Mouse (Mus musculus) embryonic facial prominence, embryonic 12.5 days (tissue): ENCODE results near the gene Col1a1. TPM values are rescaled to one million over a fixed set of nuclear protein-coding genes. Genes with fewer than 3 reads are reported as not detected.
A peak's percentile ranks its signal among the peaks of the same experiment; 100 is the strongest.

Experiments
- ATAC-seq: fragments of 200-750 bp; cut with Nextera tagmentation; 2 replicates; pipeline ENCODE4 v1.8.0; 2017; ENCODE audit not compliant: insufficient number of reproducible peaks, insufficient read depth, low FRiP score, low TSS enrichment
- H3K27ac ChIP-seq: fragments of 300-500 bp; sonication (generic); 2 replicates; pipeline ENCODE4 v1.5.1; 2016; ENCODE audit warnings: mild to moderate bottlenecking
- H3K27me3 ChIP-seq: fragments of 300-500 bp; sonication (generic); 2 replicates; pipeline ENCODE4 v1.6.1; 2016; ENCODE audit warnings: mild to moderate bottlenecking, moderate library complexity
- H3K36me3 ChIP-seq: fragments of 300-500 bp; sonication (generic); 2 replicates; pipeline ENCODE4 v1.6.1; 2016; ENCODE audit warnings: mild to moderate bottlenecking
- H3K4me1 ChIP-seq: fragments of 300-500 bp; sonication (generic); 2 replicates; pipeline ENCODE4 v1.6.1; 2016
- H3K4me2 ChIP-seq: fragments of 300-500 bp; sonication (generic); replicated peaks from 2 replicates; pipeline ENCODE4 v1.6.1; 2016; ENCODE audit warnings: mild to moderate bottlenecking, moderate library complexity
- H3K4me3 ChIP-seq: fragments of 300-500 bp; sonication (generic); 2 replicates; pipeline ENCODE4 v1.5.1; 2016; ENCODE audit warnings: mild to moderate bottlenecking
- H3K9ac ChIP-seq: fragments of 300-500 bp; sonication (generic); 2 replicates; pipeline ENCODE4 v1.6.1; 2016; ENCODE audit warnings: mild to moderate bottlenecking, moderate library complexity
- H3K9me3 ChIP-seq: fragments of 300-500 bp; sonication (generic); 2 replicates; pipeline ENCODE4 v1.6.1; 2016; ENCODE audit warnings: mild to moderate bottlenecking, moderate library complexity
- WGBS: fragments of 180-500 bp; shearing (Covaris S2); methylation state at CpG from one replicate; pipeline ENCODE4 v1.1.7; 2016; 5-methylcytosine and 5-hydroxymethylcytosine counted together
- polyA plus RNA-seq: library from polyadenylated mRNA; unstranded; fragments of >200 nt; fragmentation: Nextera tagmentation; extraction: Ambion mirVana; gene quantifications from 2 replicates; pipeline ENCODE4 v1.2.1, GENCODE M21; 2016

Col1a1 gene
- polyA plus RNA-seq, 1 experiment from 2014 or later: 623 TPM

DNA sequence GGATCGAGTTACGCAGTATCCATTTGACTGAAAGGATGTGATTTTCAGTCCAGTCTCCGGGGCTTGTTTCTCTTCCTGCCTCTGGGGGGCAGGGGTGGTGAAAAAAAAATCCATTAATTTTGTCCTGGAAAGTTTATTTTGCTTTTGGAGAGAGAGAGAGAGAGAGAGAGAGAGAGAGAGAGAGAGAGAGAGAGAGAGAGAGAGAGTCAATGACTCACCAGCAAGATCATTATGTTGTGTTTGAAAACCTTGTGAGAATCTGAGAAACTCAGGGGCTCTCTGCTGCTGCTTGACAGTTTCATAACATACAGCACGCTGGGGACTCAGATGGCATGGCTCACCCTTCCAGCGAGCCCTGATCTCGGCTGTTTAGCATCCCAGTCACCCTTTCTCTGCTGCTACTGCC, 15.0 kb upstream of the Col1a1 start:
- Histone ChIP-seq H3K27ac (no peak overlapping the region), H3K4me3 (no peak overlapping the region), H3K36me3 (no peaks in the 10 kb centered on the region), H3K4me2 (no peak overlapping the region), H3K9ac (no peak overlapping the region), H3K9me3 (no peaks in the 10 kb centered on the region), H3K4me1 (peaks cover 17% of the 10 kb centered on the region), H3K27me3 (no peaks in the 10 kb centered on the region)
- no peak for ATAC-seq
- WGBS: 30% methylated on average over 6 of the region's 6 CpGs

DNA sequence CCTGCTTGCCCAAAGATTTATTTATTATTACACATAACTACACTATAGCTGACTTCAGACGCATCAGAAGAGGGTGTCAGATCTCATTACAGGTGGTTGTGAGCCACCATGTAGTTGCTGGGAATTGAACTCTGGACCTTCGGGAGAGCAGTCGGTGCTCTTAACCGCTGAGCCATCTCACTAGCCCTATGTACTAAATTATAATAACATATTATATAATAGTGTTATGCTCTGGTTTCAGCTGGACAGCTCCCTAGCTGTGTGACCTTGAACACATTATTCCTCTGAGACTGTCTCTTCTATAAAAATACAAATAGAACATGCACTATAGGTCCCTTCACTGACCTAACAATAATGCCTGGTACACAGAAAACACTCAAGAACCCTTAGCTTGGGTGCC, 11.0 kb upstream of the Col1a1 start:
- no peak overlapping the region for H3K4me2 ChIP-seq
- ATAC-seq: no peak
- 86% methylated on average over 4 of the region's 4 CpGs for WGBS

DNA sequence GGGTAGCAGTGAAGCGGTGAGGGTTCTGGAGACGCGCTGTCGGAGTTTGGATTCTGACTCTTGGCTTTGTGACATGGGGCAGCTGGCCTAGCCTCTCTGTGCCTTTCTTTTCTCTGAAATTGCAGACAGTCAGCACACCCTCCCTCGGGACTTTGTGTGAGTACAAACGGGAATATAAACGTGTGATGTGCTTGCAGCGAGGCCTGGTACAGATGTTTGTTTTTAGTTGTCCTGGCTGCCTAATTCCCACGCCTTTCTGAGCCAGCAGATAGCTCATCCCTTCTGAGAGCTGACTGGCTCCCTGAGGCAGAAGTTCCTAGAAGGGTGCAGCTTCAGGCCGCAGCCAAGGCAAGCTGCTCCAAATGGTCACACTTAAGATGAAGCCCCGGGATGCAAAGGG, 9.6 kb upstream of the Col1a1 start:
- no peak overlapping the region for H3K4me3 ChIP-seq
- H3K9ac ChIP-seq: no peak overlapping the region
- H3K27me3 ChIP-seq: no peaks in the 10 kb centered on the region
- WGBS: 65% methylated on average over 11 of the region's 11 CpGs
- H3K36me3 ChIP-seq: no peaks in the 10 kb centered on the region
- no peak overlapping the region for H3K4me2 ChIP-seq
- no peak overlapping the region for H3K27ac ChIP-seq
- ATAC-seq: no peak
- peaks cover 33% of the 10 kb centered on the region for H3K4me1 ChIP-seq
- H3K9me3 ChIP-seq: no peaks in the 10 kb centered on the region

More for the DNA sequence above, 11.0 kb upstream of the Col1a1 start:
- peaks cover 29% of the 10 kb centered on the region for H3K4me1 ChIP-seq
- no peak overlapping the region for H3K9ac ChIP-seq
- no peaks in the 10 kb centered on the region for H3K36me3 ChIP-seq
- no peak overlapping the region for H3K4me3 ChIP-seq
- no peak overlapping the region for H3K27ac ChIP-seq
- H3K9me3 ChIP-seq: no peaks in the 10 kb centered on the region
- H3K27me3 ChIP-seq: no peaks in the 10 kb centered on the region

DNA sequence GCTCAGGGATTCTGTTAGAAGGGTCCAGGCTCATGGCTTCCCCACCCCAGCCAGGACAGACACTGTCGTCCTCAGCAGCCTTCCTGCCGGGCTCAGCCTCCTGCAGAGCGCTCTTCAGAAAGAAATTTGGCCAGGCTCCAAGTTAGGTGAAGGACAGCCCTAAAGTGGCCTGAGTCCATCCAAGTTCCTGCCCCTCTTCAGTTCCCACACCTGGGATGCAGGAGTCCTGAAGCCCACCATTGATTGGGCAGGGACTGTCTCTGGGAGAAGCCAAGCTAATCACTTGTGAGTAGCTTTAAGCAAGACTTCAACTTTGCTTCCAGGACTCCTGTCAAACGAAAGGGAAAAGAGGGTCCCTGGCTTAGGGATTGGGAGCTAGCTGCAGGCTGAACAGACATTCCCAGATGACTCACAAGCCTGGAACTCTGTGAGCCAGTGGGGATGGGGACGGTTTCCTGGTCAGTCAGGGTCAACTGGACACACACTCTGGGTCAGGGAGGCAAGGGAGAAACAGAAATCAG, 8.2 kb upstream of the Col1a1 start:
- peak overlapping the region; percentile 94 for H3K27ac ChIP-seq
- no peaks in the 10 kb centered on the region for H3K9me3 ChIP-seq
- ATAC-seq: no peak
- H3K27me3 ChIP-seq: no peaks in the 10 kb centered on the region
- 19% methylated on average over 5 of the region's 5 CpGs for WGBS
- peaks cover 38% of the 10 kb centered on the region for H3K4me1 ChIP-seq
- no peak overlapping the region for H3K9ac ChIP-seq
- no peak overlapping the region for H3K4me3 ChIP-seq
- H3K4me2 ChIP-seq: no peak overlapping the region
- no peaks in the 10 kb centered on the region for H3K36me3 ChIP-seq

DNA sequence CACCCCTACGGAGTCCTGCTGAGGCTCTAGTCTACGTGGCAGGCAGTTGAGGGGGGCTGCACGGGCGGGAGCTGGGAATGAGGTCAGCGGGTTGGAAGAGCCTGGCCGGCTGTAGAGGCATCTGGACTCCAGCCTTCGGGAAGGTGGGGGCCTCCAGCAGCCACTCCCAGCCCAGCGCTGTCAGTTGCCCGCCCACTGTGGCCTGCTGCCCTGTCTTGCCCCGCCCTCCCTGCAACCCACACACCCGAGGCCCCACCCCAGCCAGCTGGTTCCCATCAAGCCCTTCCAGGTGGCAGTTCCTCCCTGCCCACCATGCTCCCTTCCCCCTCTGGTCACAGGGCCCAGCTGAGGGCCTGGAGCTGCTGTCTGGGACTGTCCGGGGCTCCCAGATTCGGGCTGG, 7.2 kb upstream of the Col1a1 start:
- no peak overlapping the region for H3K4me3 ChIP-seq
- no peaks in the 10 kb centered on the region for H3K36me3 ChIP-seq
- peaks cover 48% of the 10 kb centered on the region for H3K4me1 ChIP-seq
- H3K9ac ChIP-seq: no peak overlapping the region
- H3K4me2 ChIP-seq: peak overlapping the region; percentile 36
- H3K27ac ChIP-seq: peak overlapping the region; percentile 94
- H3K27me3 ChIP-seq: no peaks in the 10 kb centered on the region
- H3K9me3 ChIP-seq: no peaks in the 10 kb centered on the region
- peak; percentile 77 for ATAC-seq
- under 1% methylated on average over 12 of the region's 13 CpGs for WGBS

DNA sequence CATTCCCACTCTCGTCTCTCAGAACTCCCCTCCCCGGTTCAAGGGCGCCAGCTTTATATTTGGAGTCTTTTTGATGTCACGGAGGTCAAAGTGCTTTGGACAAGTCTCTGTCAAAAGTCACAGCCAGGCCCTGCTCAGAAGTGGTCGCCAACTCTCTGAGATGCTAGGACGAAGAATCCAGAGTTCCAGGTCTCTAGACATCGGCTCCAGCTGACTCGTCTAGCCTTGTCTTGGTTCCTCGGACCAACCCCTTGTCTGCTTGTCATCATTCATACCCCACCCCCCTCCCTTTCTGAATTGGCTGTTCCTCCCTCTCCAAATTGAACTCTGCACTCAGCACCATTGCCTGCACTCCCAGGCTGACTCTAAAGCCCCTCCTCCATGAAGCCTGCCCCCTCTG, 6.4 kb upstream of the Col1a1 start:
- no peaks in the 10 kb centered on the region for H3K36me3 ChIP-seq
- H3K4me2 ChIP-seq: 0 out of 2 replicates have a peak overlapping the region, but pooled peaks have one; percentile 36
- WGBS: 33% methylated on average over 9 of the region's 9 CpGs
- no peaks in the 10 kb centered on the region for H3K9me3 ChIP-seq
- peak overlapping the region; percentile 94 for H3K27ac ChIP-seq
- H3K4me3 ChIP-seq: no peak overlapping the region
- H3K27me3 ChIP-seq: no peaks in the 10 kb centered on the region
- ATAC-seq: no peak
- H3K9ac ChIP-seq: no peak overlapping the region
- H3K4me1 ChIP-seq: peaks cover 56% of the 10 kb centered on the region

DNA sequence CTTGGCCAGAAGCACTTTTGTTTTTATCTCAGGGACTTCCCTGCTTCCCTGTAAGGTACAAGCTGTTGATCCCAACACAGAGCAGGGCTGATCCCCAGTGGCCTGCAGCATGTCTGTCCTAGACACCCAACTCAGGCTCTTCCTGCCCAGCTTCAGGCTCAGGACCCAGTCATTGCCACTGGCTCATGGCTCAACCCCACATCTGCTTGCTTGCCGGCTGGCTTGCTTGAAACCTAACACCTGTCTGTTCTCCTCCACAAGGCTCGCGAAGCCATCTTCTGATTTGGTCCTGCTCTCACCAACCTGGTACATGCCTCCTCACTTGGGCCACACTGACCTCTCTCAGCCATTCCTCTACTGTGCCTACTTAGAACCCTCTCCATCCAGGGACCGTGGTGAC, 5.9 kb upstream of the Col1a1 start:
- H3K4me3 ChIP-seq: no peak overlapping the region
- H3K4me1 ChIP-seq: peaks cover 61% of the 10 kb centered on the region
- 28% methylated on average over 4 of the region's 4 CpGs for WGBS
- H3K36me3 ChIP-seq: no peaks in the 10 kb centered on the region
- H3K27me3 ChIP-seq: peaks cover under 1% of the 10 kb centered on the region; the same call in 1 of the 2 replicates
- no peak overlapping the region for H3K9ac ChIP-seq
- no peaks in the 10 kb centered on the region for H3K9me3 ChIP-seq
- no peak for ATAC-seq
- no peak overlapping the region for H3K4me2 ChIP-seq
- H3K27ac ChIP-seq: peak overlapping the region; percentile 94

DNA sequence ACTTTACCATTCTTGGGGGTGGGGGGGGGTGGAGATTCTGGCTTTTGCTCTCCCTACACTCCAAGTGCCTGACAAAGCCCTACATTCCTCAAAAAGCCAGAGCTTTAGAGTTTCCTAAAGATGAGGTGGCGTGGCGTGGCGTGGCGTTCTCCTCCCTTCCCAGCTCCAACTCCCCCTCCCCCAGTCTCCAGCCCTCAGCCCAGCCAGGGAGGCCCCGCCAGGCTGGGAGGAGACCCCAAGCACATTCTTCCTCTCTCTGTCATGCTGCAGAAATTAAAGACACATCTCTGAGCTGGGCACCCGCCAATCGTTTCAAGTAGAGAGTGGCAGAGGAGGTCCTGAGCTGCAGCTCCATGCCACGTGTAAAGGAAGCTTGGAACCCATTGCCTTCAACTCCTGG, 2.4 kb upstream of the Col1a1 start:
- Histone ChIP-seq H3K27me3 (peaks cover 6% of the 10 kb centered on the region), H3K9ac (no peak overlapping the region), H3K4me3 (no peak overlapping the region), H3K4me1 (peaks cover 67% of the 10 kb centered on the region), H3K9me3 (no peaks in the 10 kb centered on the region), H3K27ac (peak overlapping the region; percentile 87), H3K4me2 (peak overlapping the region; percentile 18; the same call in 1 of the 2 replicates), H3K36me3 (no peaks in the 10 kb centered on the region)
- 6% methylated on average over 8 of the region's 8 CpGs for WGBS
- ATAC-seq: peak; percentile 3; the same call in 1 of the 2 replicates

DNA sequence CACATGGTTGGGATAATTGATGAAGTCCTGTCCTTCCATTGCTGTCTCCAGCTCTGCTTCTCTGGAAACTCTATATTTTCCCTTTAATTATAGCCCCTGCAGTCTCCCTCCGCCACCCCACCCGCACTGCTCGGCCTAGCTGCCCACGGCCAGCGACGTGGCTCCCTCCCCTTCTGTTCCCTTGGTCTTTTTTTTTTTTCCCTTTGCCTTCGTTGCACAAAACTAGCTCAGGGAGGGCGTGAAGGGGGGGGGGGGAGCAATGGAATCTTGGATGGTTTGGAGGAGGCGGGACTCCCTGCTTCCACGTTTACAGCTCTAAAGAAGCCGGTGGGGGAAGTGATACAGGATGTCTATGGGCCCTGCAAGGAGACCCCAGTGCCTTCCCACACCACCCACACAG, 1.5 kb upstream of the Col1a1 start:
- ATAC-seq: no peak
- WGBS: 21% methylated on average over 11 of the region's 11 CpGs
- H3K27ac ChIP-seq: peak overlapping the region; percentile 87
- peaks cover 6% of the 10 kb centered on the region for H3K27me3 ChIP-seq
- no peaks in the 10 kb centered on the region for H3K9me3 ChIP-seq
- H3K4me1 ChIP-seq: peaks cover 60% of the 10 kb centered on the region
- peaks cover under 1% of the 10 kb centered on the region; the same call in 1 of the 2 replicates for H3K36me3 ChIP-seq
- 0 out of 2 replicates have a peak overlapping the region, but pooled peaks have one; percentile 23 for H3K4me2 ChIP-seq
- H3K9ac ChIP-seq: peak overlapping the region; percentile 21; the same call in 1 of the 2 replicates
- H3K4me3 ChIP-seq: no peak overlapping the region

DNA sequence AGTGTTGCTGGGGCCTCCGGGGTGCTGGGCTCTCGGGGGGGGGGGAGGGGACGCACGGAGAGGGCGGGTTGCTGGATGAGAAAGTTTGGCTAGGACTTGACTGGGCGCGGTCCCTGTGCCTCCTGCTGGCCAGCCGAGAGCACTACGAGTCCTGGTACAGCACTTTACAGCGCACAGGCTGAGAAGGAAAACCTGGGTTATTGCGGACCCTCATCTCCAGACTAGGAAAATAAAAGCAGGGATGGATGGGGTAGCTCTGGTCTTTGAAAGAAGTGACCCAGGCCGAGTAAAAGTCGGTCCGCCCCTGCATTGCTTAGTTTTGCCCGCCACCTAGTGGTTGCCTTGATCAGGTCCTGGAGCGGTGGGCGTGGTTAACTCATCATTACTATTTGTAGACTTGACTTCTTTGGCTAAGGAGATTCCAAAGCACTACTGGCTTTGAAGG, 849 bp downstream of the Col1a1 start:
- H3K4me3 ChIP-seq: peak overlapping the region; percentile 53
- peak overlapping the region; percentile 65 for H3K4me2 ChIP-seq
- peak overlapping the region; percentile 66 for H3K9ac ChIP-seq
- H3K36me3 ChIP-seq: peaks cover 21% of the 10 kb centered on the region
- peaks cover 6% of the 10 kb centered on the region for H3K27me3 ChIP-seq
- ATAC-seq: peak; percentile 58
- H3K9me3 ChIP-seq: no peaks in the 10 kb centered on the region
- WGBS: 0% methylated on average over 17 of the region's 17 CpGs
- H3K4me1 ChIP-seq: peaks cover 48% of the 10 kb centered on the region
- H3K27ac ChIP-seq: peak overlapping the region; percentile 87

DNA sequence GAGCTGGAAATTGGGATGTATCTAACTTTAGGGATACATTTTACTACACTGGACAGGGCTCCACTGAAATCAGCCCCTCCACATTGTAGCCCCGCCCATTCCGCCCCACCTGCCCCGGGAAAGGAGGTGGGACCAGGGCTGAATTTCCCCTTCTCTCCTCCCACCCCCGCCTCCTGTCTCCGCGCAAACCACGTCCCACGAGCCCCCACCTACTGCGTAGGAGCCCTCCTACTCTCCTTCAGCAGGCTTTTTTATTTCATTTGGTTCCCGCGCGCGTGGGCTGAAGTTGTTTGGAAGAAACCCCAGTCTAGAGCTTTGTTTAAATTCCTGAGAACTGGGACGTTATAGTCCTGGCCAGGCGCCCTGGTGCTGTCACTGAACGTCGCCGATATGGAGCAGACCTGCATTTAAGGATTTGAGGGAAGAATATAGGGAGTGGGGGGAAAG, 1.3 kb downstream of the Col1a1 start:
- under 1% methylated on average over 18 of the region's 18 CpGs for WGBS
- H3K9me3 ChIP-seq: no peaks in the 10 kb centered on the region
- peaks cover 26% of the 10 kb centered on the region for H3K36me3 ChIP-seq
- ATAC-seq: peak; percentile 8
- peaks cover 6% of the 10 kb centered on the region for H3K27me3 ChIP-seq
- peak overlapping the region; percentile 53 for H3K4me3 ChIP-seq
- 0 out of 2 replicates have a peak overlapping the region, but pooled peaks have one; percentile 87 for H3K27ac ChIP-seq
- peak overlapping the region; percentile 54 for H3K9ac ChIP-seq
- peaks cover 47% of the 10 kb centered on the region for H3K4me1 ChIP-seq
- peak overlapping the region; percentile 65 for H3K4me2 ChIP-seq

DNA sequence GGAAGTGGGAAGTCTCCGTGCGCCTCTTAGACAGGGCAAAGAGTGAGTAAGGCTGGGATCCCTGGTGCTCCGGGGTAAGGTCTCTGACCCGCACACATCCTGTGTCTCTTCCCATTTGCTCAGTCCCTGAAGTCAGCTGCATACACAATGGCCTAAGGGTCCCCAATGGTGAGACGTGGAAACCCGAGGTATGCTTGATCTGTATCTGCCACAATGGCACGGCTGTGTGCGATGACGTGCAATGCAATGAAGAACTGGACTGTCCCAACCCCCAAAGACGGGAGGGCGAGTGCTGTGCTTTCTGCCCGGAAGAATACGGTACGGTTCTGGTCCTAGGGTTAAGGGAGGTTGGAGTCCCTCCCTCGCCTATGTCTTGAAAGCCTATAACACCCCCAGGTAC, 1.8 kb downstream of the Col1a1 start:
- ATAC-seq: peak; percentile 1; the same call in 1 of the 2 replicates
- peak overlapping the region; percentile 65 for H3K4me2 ChIP-seq
- H3K36me3 ChIP-seq: peaks cover 30% of the 10 kb centered on the region
- peaks cover 43% of the 10 kb centered on the region for H3K4me1 ChIP-seq
- 0 out of 2 replicates have a peak overlapping the region, but pooled peaks have one; percentile 32 for H3K27ac ChIP-seq
- H3K4me3 ChIP-seq: peak overlapping the region; percentile 53
- H3K9me3 ChIP-seq: no peaks in the 10 kb centered on the region
- H3K27me3 ChIP-seq: peaks cover 6% of the 10 kb centered on the region
- WGBS: 2% methylated on average over 15 of the region's 15 CpGs
- peak overlapping the region; percentile 54 for H3K9ac ChIP-seq
